Mouse (Mus musculus) embryonic stem cell, embryonic (primary cell): ENCODE measurements at regions not wholly inside any gene's neighbourhood (a gene's known extent, or its start where the extent isn't known, plus 50 kb on each side); places are given as distances from the start of the nearest gene placed in this dataset.

Experiments
- CTCF ChIA-PET, 4 experiments: fragments of 300-600 bp in 2 of 4; fragments of 350-600 bp in 2 of 4; sonication (Branson Sonifier 250); formaldehyde crosslinking; loops; one replicate each; lab custom pipeline; 2022; ENCODE audit warnings: inconsistent platforms in 2 of 4; lab: Charles Lee
- POLR2A ChIA-PET, 4 experiments: fragments of 300-600 bp in 2 of 4; fragments of 350-600 bp in 2 of 4; sonication (Branson Sonifier 250); formaldehyde crosslinking; loops; one replicate each; lab custom pipeline; 2022; ENCODE audit warnings: antibody characterized with exemption in 4 of 4, inconsistent platforms in 1 of 4; lab: Charles Lee

DNA sequence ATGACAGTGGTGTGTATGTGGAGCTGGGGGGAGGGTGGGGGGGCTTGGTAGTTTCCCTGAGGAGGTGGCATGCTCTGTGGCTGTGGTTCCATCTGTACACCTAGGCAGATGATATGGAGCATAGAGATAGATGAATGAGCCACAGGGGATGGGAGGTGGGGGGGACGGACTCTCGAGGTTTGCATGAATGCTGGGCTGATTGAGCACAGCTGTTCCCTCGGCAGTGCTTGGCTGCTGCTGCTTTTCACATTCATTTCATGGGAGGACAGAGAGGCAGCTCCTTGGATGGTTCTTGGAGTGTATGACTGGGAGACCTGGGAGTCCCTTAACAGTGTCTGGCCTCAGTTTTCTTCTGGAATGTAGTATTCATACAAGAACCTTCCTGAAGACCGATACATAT lies 184.5 kb downstream of the Zfp36l1 start:
- CTCF ChIA-PET = no interaction called here
- POLR2A ChIA-PET = interaction anchor here in 2 of 4 experiments (0.6 to 1.4 kb wide), 2 partner anchors 14 to 266 kb away, joined by 3 to 4 read pairs; no protein-coding TSS in a partner anchor

DNA sequence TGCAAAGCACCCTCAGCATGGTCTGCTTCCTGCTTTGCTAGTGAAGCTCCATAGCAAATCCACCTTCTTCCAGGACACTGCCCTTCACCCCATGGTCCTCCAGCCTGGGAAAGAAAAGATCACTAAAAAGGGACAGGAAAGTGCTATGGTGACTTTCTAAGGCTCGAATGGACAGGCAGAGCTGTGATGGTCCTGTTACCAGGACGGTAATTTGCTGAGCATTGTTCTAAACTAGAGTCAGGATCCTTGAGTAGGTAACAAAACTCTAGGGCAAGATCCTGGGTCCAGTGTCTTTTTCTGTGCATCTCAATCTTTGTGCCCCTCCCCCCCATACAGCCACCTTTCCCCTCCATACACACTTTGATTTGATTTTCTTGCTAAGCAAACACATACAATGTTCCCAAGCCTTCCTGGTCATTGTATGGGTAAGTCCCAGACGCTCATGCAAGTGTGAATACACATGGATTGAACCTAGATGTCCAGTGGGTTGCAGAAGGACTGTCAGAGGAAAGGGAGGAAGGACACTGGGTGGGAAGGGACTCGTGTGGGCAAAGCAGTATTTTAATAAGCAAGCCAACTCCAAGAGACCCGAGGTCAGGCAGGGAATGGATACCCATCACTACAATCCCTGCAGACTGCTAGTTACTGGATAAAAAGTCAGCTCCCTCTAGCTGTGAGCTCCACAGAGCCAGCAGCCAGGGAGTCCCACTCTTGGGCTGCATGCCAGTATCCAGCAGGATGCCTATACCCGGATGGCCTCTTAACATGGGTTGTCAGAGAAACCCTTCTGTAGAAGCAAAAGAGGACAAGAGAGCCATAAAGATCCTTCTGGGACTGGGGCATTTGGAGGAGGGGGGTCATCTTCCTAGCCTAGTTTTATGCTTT lies 186.9 kb downstream of the Zfp36l1 start:
- POLR2A ChIA-PET = interaction anchor here in 3 of 4 experiments (0.5 to 1.5 kb wide), 8 partner anchors 8 to 554 kb away, joined by 3 to 4 read pairs (median 3); partner anchors contain the start of gene Zfp36l1 (in 1 of the 3)
- CTCF ChIA-PET = interaction anchor here in 2 of 4 experiments (0.5 to 1.5 kb wide), 3 partner anchors 151 to 578 kb away, joined by 3 to 9 read pairs (median 6); no protein-coding TSS in a partner anchor

DNA sequence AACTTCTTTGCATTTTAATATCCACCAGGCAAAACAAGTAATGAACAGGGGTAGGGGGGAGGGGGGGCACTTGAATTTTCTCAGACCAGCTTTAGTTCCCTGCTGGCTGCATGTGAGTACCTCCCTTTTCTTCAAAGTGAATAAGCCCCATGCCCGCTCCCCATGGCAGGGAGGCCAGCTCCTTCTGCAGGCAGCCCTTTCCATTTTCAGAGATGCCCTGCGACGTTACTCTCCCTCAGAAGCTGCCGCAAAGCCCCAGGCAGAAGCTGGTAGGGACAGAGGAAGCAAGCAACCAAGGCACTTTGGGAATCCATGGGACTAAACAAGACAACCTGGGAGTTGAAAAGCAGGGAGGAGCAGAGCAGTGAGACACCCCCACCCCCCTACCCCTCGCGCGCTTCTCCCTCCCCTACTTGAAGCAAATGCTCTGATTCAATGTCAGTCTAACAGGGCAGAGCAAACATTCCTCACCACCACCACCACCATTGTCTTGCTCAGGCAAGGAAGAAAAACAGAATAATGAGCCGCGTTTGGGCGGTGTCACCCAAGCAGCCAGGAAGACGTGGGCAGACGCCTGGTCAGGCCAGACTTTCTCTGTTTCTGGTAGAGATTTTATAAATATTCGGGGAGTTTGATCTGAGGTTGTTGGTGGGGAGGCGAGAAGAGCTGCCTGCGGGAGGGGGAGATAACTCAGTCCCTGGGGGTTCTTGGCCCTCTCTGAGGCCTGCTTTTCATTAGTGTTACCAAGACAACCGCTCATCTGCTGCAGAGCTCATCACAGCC lies 187.7 kb downstream of the Zfp36l1 start:
- CTCF ChIA-PET = interaction anchor here in 3 of 4 experiments (0.5 kb wide), 4 partner anchors 46 to 184 kb away, joined by 3 to 9 read pairs (median 4); no protein-coding TSS in a partner anchor
- POLR2A ChIA-PET = interaction anchor here (0.5 to 1.5 kb wide), 8 partner anchors 8 to 553 kb away, joined by 3 to 5 read pairs (median 3); partner anchors contain the start of gene Zfp36l1 (in 1 of the 4)

DNA sequence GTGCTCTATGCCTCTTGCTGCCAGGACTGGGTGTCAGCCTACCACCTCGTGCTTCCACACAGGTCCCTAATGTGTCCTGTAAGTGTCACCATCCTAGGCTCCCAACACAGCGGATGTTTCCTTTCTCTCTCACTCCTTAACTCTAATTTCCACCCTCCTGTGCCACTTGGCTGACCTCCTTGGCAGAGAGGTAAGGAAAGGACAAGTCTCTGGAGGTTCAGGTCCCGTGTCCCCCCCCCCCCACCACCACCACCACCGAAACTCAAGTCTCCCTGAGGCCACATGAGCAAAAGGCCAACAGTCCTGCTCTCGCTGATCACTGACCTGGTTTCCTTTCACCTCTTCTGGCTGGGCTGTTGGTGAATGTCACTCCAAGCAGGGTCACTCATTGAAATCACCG lies 189.0 kb downstream of the Zfp36l1 start:
- ChIA-PET CTCF (no interaction called here), POLR2A (interaction anchor here in 1 of 4 experiments (1.2 kb wide), 1 partner anchor 13 kb away, joined by 3 read pairs; no protein-coding TSS in a partner anchor)

DNA sequence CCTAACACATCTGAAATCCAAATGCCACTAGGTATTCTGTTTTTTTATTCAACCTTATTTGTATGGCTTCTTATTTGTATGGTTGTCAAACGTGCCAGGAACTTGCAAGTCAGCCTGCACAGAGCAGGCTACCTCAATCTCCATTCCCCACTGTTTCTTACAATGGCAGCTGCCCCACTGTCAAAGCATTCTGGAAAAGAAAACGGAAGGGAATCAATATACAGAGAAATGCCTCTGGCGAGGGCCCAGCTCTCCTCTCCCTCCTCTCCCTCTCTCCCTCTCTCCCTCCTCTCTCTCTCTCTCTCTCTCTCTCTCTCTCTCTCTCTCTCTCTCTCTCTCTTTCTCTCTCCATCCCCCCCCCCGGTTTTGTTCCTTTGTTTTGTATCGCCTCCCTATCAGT lies 191.0 kb downstream of the Zfp36l1 start:
- POLR2A ChIA-PET = interaction anchor here in 2 of 4 experiments (0.5 to 0.6 kb wide), 2 partner anchors 12 to 207 kb away, joined by 3 to 5 read pairs; no protein-coding TSS in a partner anchor

DNA sequence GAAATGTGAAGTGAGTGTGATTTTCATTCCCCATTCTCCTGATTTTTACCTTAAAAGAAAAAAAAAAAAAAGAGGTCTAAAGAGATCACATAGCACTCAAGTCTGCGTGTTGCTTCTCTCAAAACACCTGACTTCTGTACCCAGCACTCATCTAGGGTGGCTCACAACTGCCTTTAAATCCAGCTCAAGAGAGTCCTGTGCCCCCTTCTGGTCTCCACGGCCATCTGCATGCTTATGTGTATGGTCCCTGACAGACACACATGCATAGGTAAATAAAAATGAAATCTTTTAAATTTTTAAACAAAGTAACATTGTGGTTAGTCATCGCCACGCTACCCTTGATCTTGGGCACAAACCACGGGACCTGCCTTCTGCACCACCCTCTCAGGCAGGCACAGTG lies 193.8 kb downstream of the Zfp36l1 start:
- CTCF ChIA-PET = interaction anchor here in 3 of 4 experiments (0.5 to 1.8 kb wide), 5 partner anchors 8 to 560 kb away, joined by 3 to 8 read pairs (median 6); no protein-coding TSS in a partner anchor
- POLR2A ChIA-PET = interaction anchor here in 3 of 4 experiments (0.7 to 1.6 kb wide), 6 partner anchors 9 to 194 kb away, joined by 3 to 4 read pairs (median 3); partner anchors contain the start of gene Zfp36l1 (in 1 of the 3)

More for the DNA sequence above, 191.0 kb downstream of the Zfp36l1 start:
- CTCF ChIA-PET = interaction anchor here in 2 of 4 experiments (0.6 to 0.7 kb wide), 2 partner anchors 657 to 946 kb away, joined by 3 read pairs; no protein-coding TSS in a partner anchor

DNA sequence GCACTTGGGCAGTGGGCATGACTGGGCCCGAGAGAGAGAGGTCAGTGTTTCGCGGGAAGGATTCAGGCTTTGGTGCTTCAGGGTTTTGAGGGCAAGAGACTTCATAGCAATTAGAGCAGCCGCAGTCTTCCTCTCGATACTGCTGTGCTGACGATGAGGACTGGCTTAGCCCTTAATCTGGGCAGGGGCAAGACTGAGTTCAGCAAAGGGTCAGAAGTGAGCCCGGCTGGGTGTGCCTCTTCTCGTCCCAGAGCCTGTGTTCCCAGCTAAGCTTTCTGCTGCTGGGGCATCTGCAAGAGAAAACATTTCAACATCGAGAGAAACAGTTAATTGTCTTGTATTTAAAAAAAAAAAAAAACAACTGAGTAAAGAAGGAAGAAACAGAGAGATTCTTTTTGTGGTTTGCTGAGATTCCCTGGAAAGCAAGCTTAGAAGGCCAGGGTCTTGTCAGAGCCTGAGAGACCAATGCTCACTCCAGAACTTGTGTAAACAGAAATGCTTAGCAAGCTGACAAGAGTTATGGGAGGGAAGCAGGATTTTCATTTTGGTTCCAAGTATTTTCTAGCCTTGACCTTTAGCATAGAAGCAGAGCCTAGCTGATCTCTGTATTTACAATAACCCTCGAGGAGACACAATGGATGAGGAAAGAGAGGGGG lies 195.1 kb downstream of the Zfp36l1 start:
- POLR2A ChIA-PET = interaction anchor here in 2 of 4 experiments (0.6 to 1.6 kb wide), 5 partner anchors 12 to 207 kb away, joined by 3 read pairs; no protein-coding TSS in a partner anchor
- CTCF ChIA-PET = interaction anchor here in 2 of 4 experiments (0.7 to 1.8 kb wide), 3 partner anchors 173 to 852 kb away, joined by 4 to 7 read pairs (median 6); no protein-coding TSS in a partner anchor

DNA sequence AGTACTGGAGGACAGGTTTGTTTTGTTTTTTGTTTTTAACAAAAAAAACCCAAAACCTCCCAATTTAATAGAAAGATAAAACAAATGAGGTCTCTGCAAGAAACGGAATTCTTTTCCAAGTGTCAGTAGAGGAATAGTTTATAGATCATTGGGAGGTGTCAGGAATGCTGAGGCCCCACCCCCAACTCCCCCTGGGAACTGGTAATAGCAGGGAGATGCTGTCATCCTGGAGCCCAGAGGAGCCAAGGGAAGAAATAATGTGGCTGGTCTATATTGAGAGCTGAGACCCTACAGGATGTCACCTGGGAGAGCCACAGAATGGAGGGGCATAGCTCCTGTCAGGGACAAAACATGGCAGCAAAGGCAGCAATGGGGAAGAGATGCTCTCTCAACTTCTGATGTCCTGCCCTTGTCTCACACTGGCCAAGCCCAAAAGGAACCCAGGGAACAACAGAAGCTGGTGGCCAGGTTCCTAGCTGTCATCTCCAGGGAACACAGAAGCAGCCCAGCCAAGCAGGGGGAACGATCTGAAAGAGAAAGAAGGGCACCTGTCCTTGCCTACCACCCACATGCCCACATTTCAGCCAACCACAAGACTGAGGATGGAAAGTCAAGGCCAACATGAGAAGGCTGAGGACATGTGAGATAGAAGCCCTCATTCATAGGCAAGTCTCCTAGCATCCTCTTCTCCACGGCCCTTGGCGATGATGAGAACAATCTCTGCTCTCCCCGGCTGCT lies 195.7 kb downstream of the Zfp36l1 start:
- ChIA-PET POLR2A (no interaction called here), CTCF (interaction anchor here in 2 of 4 experiments (0.7 kb wide), 2 partner anchors 172 to 852 kb away, joined by 4 to 7 read pairs; no protein-coding TSS in a partner anchor)

DNA sequence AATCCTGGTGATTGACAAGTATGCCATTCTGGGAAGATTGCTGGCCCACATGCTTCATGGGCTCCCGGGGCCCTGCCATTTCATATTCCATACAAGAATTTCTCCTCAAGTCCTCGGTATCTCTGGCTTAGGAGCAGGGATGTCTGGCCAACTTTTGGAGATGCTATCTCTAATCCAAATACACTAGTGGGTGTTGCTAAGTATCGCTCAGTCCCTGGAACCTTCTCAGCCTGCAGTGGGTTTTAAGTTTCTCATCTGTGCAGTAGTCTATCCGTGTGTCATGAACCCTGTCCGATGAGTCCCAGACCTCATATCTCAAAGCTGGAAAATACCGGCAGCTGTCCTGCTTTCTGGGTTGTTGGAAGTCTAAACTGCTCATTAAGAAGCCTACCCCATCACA lies 198.9 kb downstream of the Zfp36l1 start:
- CTCF ChIA-PET = no interaction called here
- POLR2A ChIA-PET = no interaction called here

DNA sequence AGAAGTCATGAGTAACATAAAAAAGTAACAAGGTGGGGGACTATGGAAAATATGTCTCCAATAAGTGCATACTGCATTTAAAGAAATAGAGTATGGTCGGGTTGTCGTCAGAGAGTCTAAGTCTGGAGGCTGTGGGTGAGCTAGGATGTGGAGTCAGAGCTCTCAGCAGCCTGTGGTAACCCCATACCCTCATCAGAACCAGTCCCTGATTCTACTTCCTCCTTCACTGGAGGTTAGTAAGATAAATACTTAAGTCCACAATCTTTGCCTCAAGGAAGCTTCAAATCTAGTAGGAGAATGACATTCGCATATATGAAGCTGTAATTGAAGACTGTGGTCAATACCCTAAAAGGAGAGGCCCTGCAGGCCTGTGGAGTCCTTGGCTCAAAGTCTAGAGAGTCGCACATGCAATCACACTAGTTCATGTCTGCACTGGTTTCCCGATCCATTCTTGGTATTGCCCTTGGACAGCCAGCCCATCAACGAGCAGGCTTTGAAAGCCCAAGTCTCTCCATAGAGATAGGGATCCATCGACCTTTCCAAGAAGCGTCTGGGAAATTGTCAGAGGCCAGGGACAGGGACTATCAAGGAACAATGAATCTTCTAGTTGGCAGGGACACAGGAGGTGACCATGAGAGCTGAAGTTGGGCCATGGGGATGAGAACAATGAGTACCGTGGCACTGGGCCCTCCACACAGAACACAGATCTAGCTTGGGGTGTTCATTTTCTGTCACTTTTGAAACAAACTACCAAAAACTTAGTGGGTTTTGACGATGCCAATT lies 200.3 kb downstream of the Zfp36l1 start:
- CTCF ChIA-PET = interaction anchor here in 1 of 4 experiments (1.0 kb wide), 1 partner anchor 544 kb away, joined by 3 read pairs; no protein-coding TSS in a partner anchor
- POLR2A ChIA-PET = no interaction called here

DNA sequence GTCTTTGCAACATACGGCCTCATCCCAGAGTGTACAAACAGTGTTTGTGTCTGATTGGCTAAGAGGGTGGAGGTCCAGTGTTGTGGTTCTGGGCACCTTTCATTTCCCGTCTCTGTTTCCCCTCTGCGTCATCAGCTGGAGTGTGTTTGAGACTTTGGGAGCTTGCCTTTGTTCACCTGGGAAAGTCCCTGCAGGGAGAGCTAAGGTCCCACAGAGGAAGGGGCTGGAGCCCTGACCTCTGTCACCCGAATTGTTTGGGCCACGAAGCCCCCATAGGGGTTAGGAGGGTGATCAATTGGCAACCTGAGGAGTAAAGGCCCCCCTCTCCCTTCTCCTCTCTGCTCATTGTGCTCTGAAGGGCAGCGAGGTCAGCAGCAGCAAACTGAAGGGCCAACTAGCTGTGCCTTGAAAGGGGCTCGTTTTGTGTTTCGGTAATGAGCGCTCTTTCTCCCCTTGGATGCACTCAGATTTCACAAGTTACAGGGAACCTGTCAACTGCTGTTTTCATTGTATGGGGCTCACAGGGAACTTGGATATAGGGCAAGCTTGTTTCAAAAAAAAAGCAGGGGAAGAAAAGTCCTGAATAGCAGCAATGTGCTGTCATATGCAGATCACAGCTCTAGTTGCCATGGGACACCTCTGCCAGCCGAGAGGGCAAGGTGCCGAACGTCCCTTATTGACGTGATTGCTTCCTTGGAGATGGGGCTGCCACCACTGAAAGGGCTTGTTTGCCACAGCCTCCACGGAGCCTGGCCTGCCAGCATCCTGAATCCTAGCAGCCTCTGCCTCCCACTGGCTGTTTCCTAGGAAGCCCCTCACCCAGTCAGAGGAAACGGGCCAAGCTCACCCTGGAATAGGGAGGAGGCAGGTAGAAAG lies 201.7 kb downstream of the Zfp36l1 start:
- POLR2A ChIA-PET = interaction anchor here in 3 of 4 experiments (0.6 to 1.3 kb wide), 5 partner anchors 8 to 1047 kb away, joined by 3 to 4 read pairs (median 3); no protein-coding TSS in a partner anchor
- CTCF ChIA-PET = interaction anchor here in 3 of 4 experiments (0.6 to 0.8 kb wide), 3 partner anchors 8 to 195 kb away, joined by 3 to 8 read pairs (median 3); no protein-coding TSS in a partner anchor

DNA sequence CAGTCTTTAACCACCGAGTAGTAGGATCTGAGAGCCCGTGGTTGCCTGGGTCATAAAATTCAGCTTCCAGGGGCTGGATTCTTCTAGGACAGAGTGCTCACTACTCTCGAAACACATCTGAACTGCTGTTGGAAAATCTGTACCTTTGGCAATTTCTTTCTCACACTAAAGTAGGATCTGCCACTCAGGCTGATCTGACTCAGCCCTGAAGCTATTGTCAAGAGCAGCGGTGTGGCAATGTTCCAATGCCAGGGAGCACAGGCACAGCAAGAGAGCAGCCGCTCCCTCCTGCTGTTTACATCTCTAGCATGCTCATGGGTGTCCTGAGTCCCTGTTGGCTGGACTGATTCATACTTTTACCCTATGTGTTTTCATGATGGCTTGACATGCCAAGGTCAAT lies 205.2 kb downstream of the Zfp36l1 start:
- POLR2A ChIA-PET = interaction anchor here in 1 of 4 experiments (0.9 kb wide), 1 partner anchor 225 kb away, joined by 3 read pairs; no protein-coding TSS in a partner anchor

DNA sequence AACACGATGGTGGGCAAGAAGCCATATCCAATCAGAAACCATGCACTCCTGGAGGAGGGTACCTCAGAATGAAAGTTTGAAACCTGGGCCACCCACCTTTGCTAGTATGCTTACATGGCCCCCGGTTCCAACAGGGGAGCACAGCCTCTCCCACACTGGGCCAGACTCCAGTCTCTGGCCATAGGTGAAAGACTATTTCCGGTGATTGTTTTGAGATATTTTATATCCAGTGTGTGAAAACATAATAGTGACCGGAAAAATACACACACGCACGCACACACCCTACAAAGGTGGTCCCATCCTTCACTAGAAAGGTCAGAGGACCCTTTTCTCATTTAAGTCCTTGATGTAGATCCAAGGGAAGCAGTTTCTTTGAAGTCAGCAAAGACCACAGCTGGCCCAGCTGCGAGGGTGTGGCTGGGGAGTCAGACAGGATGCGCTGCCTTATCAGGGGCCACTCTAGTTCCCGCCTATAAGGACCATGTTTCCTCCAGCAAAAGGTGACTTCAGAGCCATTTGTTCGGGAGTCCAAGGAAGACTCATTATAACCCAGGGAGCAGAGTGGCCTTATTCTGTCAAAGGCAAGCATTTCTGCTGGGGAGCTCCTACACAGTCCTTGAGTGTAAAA lies 206.0 kb downstream of the Zfp36l1 start:
- CTCF ChIA-PET = interaction anchor here in 1 of 4 experiments (1.5 kb wide), 1 partner anchor 13 kb away, joined by 3 read pairs; no protein-coding TSS in a partner anchor
- POLR2A ChIA-PET = interaction anchor here in 1 of 4 experiments (0.9 kb wide), 1 partner anchor 225 kb away, joined by 3 read pairs; no protein-coding TSS in a partner anchor

More for the DNA sequence above, 205.2 kb downstream of the Zfp36l1 start:
- CTCF ChIA-PET = interaction anchor here in 1 of 4 experiments (1.5 kb wide), 1 partner anchor 12 kb away, joined by 3 read pairs; no protein-coding TSS in a partner anchor
